Mouse (Mus musculus) midbrain, embryonic 16.5 days (tissue): ENCODE results near the gene Slpi. TPM values are rescaled to one million over a fixed set of nuclear protein-coding genes. Genes with fewer than 3 reads are reported as not detected.
"Not testable (repeated sequence)": the region's sequence is repeated elsewhere in the genome, so short reads cannot be mapped to it uniquely, and the experiment has no call there.

ENCODE experiments used
- ATAC-seq: fragments of 200-750 bp; cut with Nextera tagmentation; 2 replicates; pipeline ENCODE4 v1.8.0; 2017; ENCODE audit warnings: moderate TSS enrichment
- H3K27ac ChIP-seq: fragments of 300-500 bp; sonication (generic); 2 replicates; pipeline ENCODE4 v1.5.1; 2014; ENCODE audit warnings: mild to moderate bottlenecking, low read length, mixed read lengths
- H3K27me3 ChIP-seq: fragments of 300-500 bp; sonication (generic); 2 replicates; pipeline ENCODE4 v1.6.1; 2014; ENCODE audit warnings: low read depth, low read length, mixed read lengths; ENCODE audit not compliant: control insufficient read depth, insufficient read depth
- H3K36me3 ChIP-seq: fragments of 300-500 bp; sonication (generic); 2 replicates; pipeline ENCODE4 v1.6.1; 2014; ENCODE audit warnings: mild to moderate bottlenecking, low read length, moderate library complexity, mixed read lengths; ENCODE audit not compliant: control insufficient read depth, insufficient read depth
- H3K4me1 ChIP-seq: fragments of 300-500 bp; sonication (generic); 2 replicates; pipeline ENCODE4 v1.6.1; 2014; ENCODE audit warnings: mild to moderate bottlenecking, low read length, mixed read lengths; ENCODE audit not compliant: control insufficient read depth, insufficient read depth
- H3K4me2 ChIP-seq: fragments of 300-500 bp; sonication (generic); 2 replicates; pipeline ENCODE4 v1.6.1; 2014; ENCODE audit warnings: mild to moderate bottlenecking, low read length, mixed read lengths
- H3K4me3 ChIP-seq: fragments of 300-500 bp; sonication (generic); 2 replicates; pipeline ENCODE4 v1.5.1; 2014; ENCODE audit warnings: low read depth, mild to moderate bottlenecking, low read length, moderate library complexity, mixed read lengths
- H3K9ac ChIP-seq: fragments of 300-500 bp; sonication (generic); 2 replicates; pipeline ENCODE4 v1.6.1; 2014; ENCODE audit warnings: low read depth, low read length, mixed read lengths
- H3K9me3 ChIP-seq: fragments of 300-500 bp; sonication (generic); replicated peaks from 2 replicates; pipeline ENCODE4 v1.6.1; 2014; ENCODE audit warnings: mild to moderate bottlenecking, low read length, mixed read lengths; ENCODE audit not compliant: control insufficient read depth, poor library complexity, severe bottlenecking
- WGBS: fragments of 180-500 bp; shearing (Covaris S2); extraction: QIAGEN DNeasy Blood & Tissue Kit; methylation state at CpG from one replicate; pipeline ENCODE4 v1.1.7; 2014; 5-methylcytosine and 5-hydroxymethylcytosine counted together
- microRNA-seq: library from miRNA; unstranded; fragments of <30 nt; microRNA quantifications from one replicate; pipeline ENCODE4, GENCODE M21; 2017
- polyA plus RNA-seq: library from polyadenylated mRNA; unstranded; fragments of >200 nt; fragmentation: Nextera tagmentation; extraction: Ambion mirVana; gene quantifications from 2 replicates; pipeline ENCODE4 v1.2.1, GENCODE M21; 2015

The Slpi gene
- polyA plus RNA-seq, 1 experiment from 2014 or later, result not detected

GRCm38 (mm10) chr2:164315460-164315859 lies 73.4 kb downstream of the Slpi start:
- H3K4me3 ChIP-seq, H3K27ac ChIP-seq, H3K4me2 ChIP-seq, H3K9me3 ChIP-seq, H3K27me3 ChIP-seq, H3K9ac ChIP-seq, H3K4me1 ChIP-seq, H3K36me3 ChIP-seq, ATAC-seq: not testable (repeated sequence)

- Histone ChIP-seq H3K4me1 (no peaks in the 10 kb centered on the region), H3K9ac (no peak overlapping the region), H3K27ac (no peak overlapping the region), H3K36me3 (no peaks in the 10 kb centered on the region), H3K9me3 (no peaks in the 10 kb centered on the region), H3K4me2 (no peak overlapping the region), H3K27me3 (no peaks in the 10 kb centered on the region), H3K4me3 (no peak overlapping the region)
- ATAC-seq, result no peak
- 88% methylated on average over 5 of the region's 5 CpGs for WGBS
Observed at GRCm38 (mm10) chr2:164312599-164312998, 76.3 kb downstream of the Slpi start.

Small RNAs within 50 kb of the gene (microRNA-seq; reads per million reads assigned to microRNA genes)
- gene Mir7678, result not detected

Other genes starting within 250 kb of the Slpi start
- gene Kcns1, start 218.0 kb downstream of the Slpi start, polyA plus RNA-seq, result 1.9 and 3.9 TPM in 2 replicates
- gene Wfdc5, start 206.4 kb downstream of the Slpi start, polyA plus RNA-seq, result not detected in 2 replicates
- gene Wfdc12, start 198.5 kb downstream of the Slpi start, polyA plus RNA-seq, result not detected in 2 replicates
- gene Wfdc15a, start 189.0 kb downstream of the Slpi start, polyA plus RNA-seq, result not detected in 2 replicates
- gene Wfdc15b, start 167.4 kb downstream of the Slpi start, polyA plus RNA-seq, result not detected in 2 replicates
- gene Svs2, start 150.6 kb downstream of the Slpi start, polyA plus RNA-seq, result not detected in 2 replicates
- gene Svs3b, start 132.5 kb downstream of the Slpi start, polyA plus RNA-seq, result not detected in 2 replicates
- not detected in 2 replicates for gene Svs4, start 110.6 kb downstream of the Slpi start, polyA plus RNA-seq
- not detected in 2 replicates for gene Svs3a, start 99.8 kb downstream of the Slpi start, polyA plus RNA-seq
- not detected in 2 replicates for gene Svs6, start 72.3 kb downstream of the Slpi start, polyA plus RNA-seq
- not detected in 2 replicates for gene Svs5, start 56.4 kb downstream of the Slpi start, polyA plus RNA-seq
- gene Rbpjl, start 14.0 kb upstream of the Slpi start, polyA plus RNA-seq, result 0.04 TPM in 1 of 2 replicates, not detected in the other
- 0.93 and 1.1 TPM in 2 replicates for gene Matn4, start 16.1 kb upstream of the Slpi start, polyA plus RNA-seq
- 6.3 and 8.7 TPM in 2 replicates for gene Sdc4, start 54.8 kb upstream of the Slpi start, polyA plus RNA-seq
- 86.7 and 90.0 TPM in 2 replicates for gene Sys1, start 67.9 kb upstream of the Slpi start, polyA plus RNA-seq
- 7.5 and 8.2 TPM in 2 replicates for gene Gm20458, start 71.9 kb upstream of the Slpi start, polyA plus RNA-seq
- gene Trp53tg5, start 84.6 kb upstream of the Slpi start, polyA plus RNA-seq, result not detected in 2 replicates
- 16.6 and 17.8 TPM in 2 replicates for gene Dbndd2, start 97.0 kb upstream of the Slpi start, polyA plus RNA-seq
- 87.7 and 97.0 TPM in 2 replicates for gene Pigt, start 108.4 kb upstream of the Slpi start, polyA plus RNA-seq
- 2.3 and 2.5 TPM in 2 replicates for gene Wfdc2, start 173.3 kb upstream of the Slpi start, polyA plus RNA-seq
- gene Spint3, start 184.4 kb upstream of the Slpi start, polyA plus RNA-seq, result not detected in 2 replicates
- gene Wfdc6a, start 196.4 kb upstream of the Slpi start, polyA plus RNA-seq, result not detected in 2 replicates
- gene Eppin, start 204.5 kb upstream of the Slpi start, polyA plus RNA-seq, result not detected in 2 replicates
- gene Wfdc6b, start 224.4 kb upstream of the Slpi start, polyA plus RNA-seq, result not detected in 2 replicates
- not detected in 2 replicates for gene Wfdc8, start 224.5 kb upstream of the Slpi start, polyA plus RNA-seq
- not detected in 2 replicates for gene Wfdc16, start 249.7 kb upstream of the Slpi start, polyA plus RNA-seq